Comparison of ENCODE assay signal across 17 mouse cellular contexts in genomic region chr7:143712771-143713348, GRCm38 (mm10). TPM values are rescaled to one million over a fixed set of nuclear protein-coding genes. Genes with fewer than 3 reads are reported as not detected.
A peak's percentile ranks its signal among the peaks of the same experiment; 100 is the strongest.
DNase-seq lines count a peak whose midpoint lies in the region; ATAC-seq and TF ChIP-seq lines count a peak whose summit lies in the region.
"Had no signal": no experiment of that assay in that cellular context is flagged by ENCODE, and none has a peak within 500 bp of the region (broad histone marks: within the 10 kb centered on the region; RNA-seq: fewer than 3 reads in every experiment).

No protein-coding gene starts in this region.

- TF ChIP-seq POLR2A in brain, embryonic 14.5 days (IDR thresholded peaks at IDR 0.05; ENCODE audit: borderline replicate concordance, extremely low read depth, insufficient read depth, insufficient read length, poor library complexity, severe bottlenecking): no peak

- no peak overlapping the region for H3K4me3 ChIP-seq in heart, embryonic 15.5 days
- H3K4me3 ChIP-seq in heart, embryonic 11.5 days (ENCODE audit: low read depth, low read length): no peak overlapping the region
- no peak overlapping the region for H3K4me3 ChIP-seq in forebrain, embryonic 13.5 days
- H3K4me3 ChIP-seq: embryonic facial prominence, embryonic 13.5 days; hindbrain, embryonic 15.5 days; layer of hippocampus, adult 2 months had no signal

- 0 out of 2 replicates have a peak overlapping the region, but pooled peaks have one; percentile 11 for H3K9ac ChIP-seq in heart, embryonic 15.5 days
- H3K9ac ChIP-seq in heart, embryonic 11.5 days (ENCODE audit: low read depth, low read length): no peak overlapping the region
- no peak overlapping the region for H3K9ac ChIP-seq in forebrain, embryonic 13.5 days
- H3K9ac ChIP-seq: embryonic facial prominence, embryonic 13.5 days; hindbrain, embryonic 15.5 days had no signal

- peak; percentile 95 for DNase-seq in 416B (ENCODE audit: low read depth)
- peak; percentile 17 for DNase-seq in brain, embryonic 14.5 days (ENCODE audit: low read depth)
- no peak for DNase-seq in ovary, postnatal 10 days (ENCODE audit: low spot score)
- no peak for DNase-seq in left cerebral cortex, postnatal 14 days (ENCODE audit: low spot score in 2 of 2)
- DNase-seq: adrenal gland, postnatal 36 days; cerebellum, adult 9-10 months; heart, adult 18-20 months had no signal

- H3K9me3 ChIP-seq in heart, embryonic 15.5 days (replicated peaks): no peaks in the 10 kb centered on the region
- no peaks in the 10 kb centered on the region for H3K9me3 ChIP-seq in heart, embryonic 11.5 days (replicated peaks; ENCODE audit: control insufficient read depth, low read length)
- H3K9me3 ChIP-seq in forebrain, embryonic 13.5 days (replicated peaks): no peaks in the 10 kb centered on the region
- H3K9me3 ChIP-seq: embryonic facial prominence, embryonic 13.5 days; hindbrain, embryonic 15.5 days had no signal

- intact Hi-C loops in left cerebral cortex, postnatal 14 days (cut with DNase I): no loop called here

- H3K36me3 ChIP-seq in heart, embryonic 15.5 days: peaks cover 38% of the 10 kb centered on the region
- peaks cover 10% of the 10 kb centered on the region; the same call in 1 of the 2 replicates for H3K36me3 ChIP-seq in heart, embryonic 11.5 days (ENCODE audit: control insufficient read depth, insufficient read depth, low read length)
- H3K36me3 ChIP-seq in forebrain, embryonic 13.5 days (ENCODE audit: poor library complexity, severe bottlenecking): peaks cover 57% of the 10 kb centered on the region

- peak overlapping the region; percentile 6; the same call in 1 of the 2 replicates for H3K4me2 ChIP-seq in heart, embryonic 15.5 days
- no peak overlapping the region for H3K4me2 ChIP-seq in heart, embryonic 11.5 days
- no peak overlapping the region for H3K4me2 ChIP-seq in forebrain, embryonic 13.5 days
- H3K4me2 ChIP-seq: embryonic facial prominence, embryonic 13.5 days; hindbrain, embryonic 15.5 days had no signal

- peak overlapping the region; percentile 35; the same call in 1 of the 2 replicates for H3K27ac ChIP-seq in heart, embryonic 15.5 days
- H3K27ac ChIP-seq in heart, embryonic 11.5 days (ENCODE audit: low read depth, low read length): no peak overlapping the region
- no peak overlapping the region for H3K27ac ChIP-seq in forebrain, embryonic 13.5 days
- H3K27ac ChIP-seq: embryonic facial prominence, embryonic 13.5 days; hindbrain, embryonic 15.5 days; layer of hippocampus, adult 2 months had no signal

- peaks cover 51% of the 10 kb centered on the region for H3K4me1 ChIP-seq in heart, embryonic 15.5 days (replicated peaks)
- H3K4me1 ChIP-seq in heart, embryonic 11.5 days (ENCODE audit: control insufficient read depth, insufficient read depth, low read length): peaks cover 18% of the 10 kb centered on the region
- H3K4me1 ChIP-seq in forebrain, embryonic 13.5 days: peaks cover 5% of the 10 kb centered on the region; the same call in 1 of the 2 replicates

- H3K27me3 ChIP-seq in heart, embryonic 15.5 days: no peaks in the 10 kb centered on the region
- no peaks in the 10 kb centered on the region for H3K27me3 ChIP-seq in heart, embryonic 11.5 days (ENCODE audit: control insufficient read depth, insufficient read depth, low read length)
- no peaks in the 10 kb centered on the region for H3K27me3 ChIP-seq in forebrain, embryonic 13.5 days
- H3K27me3 ChIP-seq: embryonic facial prominence, embryonic 13.5 days; hindbrain, embryonic 15.5 days had no signal

- ATAC-seq in heart, embryonic 15.5 days (replicated peaks; ENCODE audit: insufficient number of reproducible peaks, insufficient read depth, low FRiP score, low read depth): no peak
- no peak for ATAC-seq in heart, embryonic 11.5 days (replicated peaks; ENCODE audit: insufficient number of reproducible peaks, low FRiP score, low TSS enrichment)
- 0 out of 2 replicates have a peak, but pooled peaks have one; percentile 33 for ATAC-seq in monocyte, adult 5-6 weeks (replicated peaks; ENCODE audit: insufficient number of reproducible peaks, low FRiP score, low TSS enrichment, poor library complexity, severe bottlenecking)
- ATAC-seq in forebrain, embryonic 13.5 days: no peak
- ATAC-seq: forebrain, embryonic 16.5 days had no signal

- TF ChIP-seq CTCF in brain, embryonic 14.5 days (IDR thresholded peaks at IDR 0.05; ENCODE audit: borderline replicate concordance, extremely low read depth, insufficient read depth, insufficient read length): no peak

- 70% methylated on average over 8 of the region's 8 CpGs for WGBS in heart, embryonic 15.5 days
- 83% methylated on average over 8 of the region's 8 CpGs for WGBS in heart, embryonic 11.5 days (ENCODE audit: insufficient replicate concordance)
- WGBS in forebrain, embryonic 13.5 days: 77% methylated on average over 8 of the region's 8 CpGs

RNA-seq across cellular contexts. Expression of gene Tnfrsf23, which starts 27.2 kb away (rescaled TPM):
- polyA plus RNA-seq in heart, embryonic 15.5 days (2015; fragmentation: Nextera tagmentation; extraction: Ambion mirVana): 1.9 and 3.0 TPM in 2 replicates
- polyA plus RNA-seq in heart, embryonic 11.5 days (2014; fragmentation: Nextera tagmentation; extraction: Ambion mirVana): 1.1 and 2.6 TPM in 2 replicates
- 1.5 and 2.3 TPM in 2 replicates for polyA plus RNA-seq in brain, embryonic 14.5 days (2012; rRNA removed)
- 0.58 to 1.1 TPM in 2 of 3 replicates, not detected in the other for total RNA-seq in monocyte, adult 5-6 weeks (2017)
- total RNA-seq in left cerebral cortex, postnatal 14 days (2021): 1 to 10 TPM in 1 of 2 experiments, under 1 TPM in 1; 0.92 to 1.0 TPM
- 0.61 and 0.73 TPM in 2 replicates for polyA plus RNA-seq in forebrain, embryonic 13.5 days (2015; fragmentation: Nextera tagmentation; extraction: Ambion mirVana)

RNA-seq across cellular contexts. Expression of gene Osbpl5, which starts 43.9 kb away (rescaled TPM):
- 31.2 and 39.7 TPM in 2 replicates for polyA plus RNA-seq in heart, embryonic 15.5 days (2015; fragmentation: Nextera tagmentation; extraction: Ambion mirVana)
- 26.6 and 30.8 TPM in 2 replicates for polyA plus RNA-seq in heart, embryonic 11.5 days (2014; fragmentation: Nextera tagmentation; extraction: Ambion mirVana)
- 52.0 and 59.1 TPM in 2 replicates for polyA plus RNA-seq in brain, embryonic 14.5 days (2012; rRNA removed)
- 16.1 to 49.9 TPM (median 22.0 TPM) in 3 replicates for total RNA-seq in monocyte, adult 5-6 weeks (2017)
- 10 to 100 TPM; 33.7 to 35.6 TPM for total RNA-seq in left cerebral cortex, postnatal 14 days (2021)
- polyA plus RNA-seq in forebrain, embryonic 13.5 days (2015; fragmentation: Nextera tagmentation; extraction: Ambion mirVana): 21.6 and 22.6 TPM in 2 replicates

RNA-seq across cellular contexts. Expression of gene Mrgprg, which starts 53.9 kb away (rescaled TPM):
- polyA plus RNA-seq in heart, embryonic 15.5 days (2015; fragmentation: Nextera tagmentation; extraction: Ambion mirVana): not detected in 2 replicates
- polyA plus RNA-seq in heart, embryonic 11.5 days (2014; fragmentation: Nextera tagmentation; extraction: Ambion mirVana): not detected in 2 replicates
- polyA plus RNA-seq in brain, embryonic 14.5 days (2012; rRNA removed): not detected in 2 replicates
- total RNA-seq in monocyte, adult 5-6 weeks (2017): not detected in 3 replicates
- total RNA-seq in left cerebral cortex, postnatal 14 days (2021): not detected
- not detected in 2 replicates for polyA plus RNA-seq in forebrain, embryonic 13.5 days (2015; fragmentation: Nextera tagmentation; extraction: Ambion mirVana)
- total RNA-seq: layer of hippocampus, adult 2 months had no signal
- polyA plus RNA-seq: C2C12; embryonic facial prominence, embryonic 13.5 days; forebrain, embryonic 16.5 days; hindbrain, embryonic 15.5 days; limb, embryonic 11.5 days had no signal

Comparison
In these comparisons a context has a peak if more than half of its experiments do, and no peak if none do; other contexts are left out.
1. DNase-seq: peak in 416B (single experiment) and brain, embryonic 14.5 days (single experiment); none in ovary, postnatal 10 days (single experiment) and left cerebral cortex, postnatal 14 days (0 of 2).